Mouse (Mus musculus): Measurements from ENCODE around the gene Nudt6.

The Nudt6 gene

GRCm38 (mm10) chr3:37420072-37420471, at the start of gene Nudt6:
Gene Nudt6, minus strand, starts transcription at chr3:37420211.
- Histone ChIP-seq H3K27me3 (ENCODE audit: control insufficient read depth, insufficient read depth, low read length, poor library complexity, severe bottlenecking) (no peaks in the 10 kb centered on the region), H3K36me3 (ENCODE audit: control insufficient read depth, insufficient read depth, low read length, poor library complexity, severe bottlenecking) (no peaks in the 10 kb centered on the region)
- peak; percentile 95 for DNase-seq (ENCODE audit: low read depth, low spot score)

- no peak for DNase-seq (ENCODE audit: low read depth, low spot score)
- Histone ChIP-seq H3K27me3 (ENCODE audit: control insufficient read depth, insufficient read depth, low read length, poor library complexity, severe bottlenecking) (no peaks in the 10 kb centered on the region), H3K36me3 (ENCODE audit: control insufficient read depth, insufficient read depth, low read length, poor library complexity, severe bottlenecking) (no peaks in the 10 kb centered on the region)
Observed at GRCm38 (mm10) chr3:37469353-37469752, 49.3 kb upstream of the Nudt6 start.

- peak; percentile 23 for DNase-seq (ENCODE audit: low read depth, low spot score)
- H3K36me3 ChIP-seq (ENCODE audit: control insufficient read depth, insufficient read depth, low read length, poor library complexity, severe bottlenecking): no peaks in the 10 kb centered on the region
- H3K27me3 ChIP-seq (ENCODE audit: control insufficient read depth, insufficient read depth, low read length, poor library complexity, severe bottlenecking): no peaks in the 10 kb centered on the region
Observed at GRCm38 (mm10) chr3:37468170-37468569, 48.2 kb upstream of the Nudt6 start.

GRCm38 (mm10) chr3:37455992-37456391, 36.0 kb upstream of the Nudt6 start:
- DNase-seq (ENCODE audit: low read depth, low spot score): no peak
- no peaks in the 10 kb centered on the region for H3K27me3 ChIP-seq (ENCODE audit: control insufficient read depth, insufficient read depth, low read length, poor library complexity, severe bottlenecking)

GRCm38 (mm10) chr3:37443409-37443808, 23.4 kb upstream of the Nudt6 start:
- DNase-seq (ENCODE audit: low read depth, low spot score): no peak
- Histone ChIP-seq H3K36me3 (ENCODE audit: control insufficient read depth, insufficient read depth, low read length, poor library complexity, severe bottlenecking) (peaks cover 2% of the 10 kb centered on the region; the same call in 1 of the 2 replicates), H3K27me3 (ENCODE audit: control insufficient read depth, insufficient read depth, low read length, poor library complexity, severe bottlenecking) (no peaks in the 10 kb centered on the region)

More at GRCm38 (mm10) chr3:37455992-37456391, 36.0 kb upstream of the Nudt6 start:
- peaks cover 4% of the 10 kb centered on the region; the same call in 1 of the 2 replicates for H3K36me3 ChIP-seq (ENCODE audit: control insufficient read depth, insufficient read depth, low read length, poor library complexity, severe bottlenecking)

- Histone ChIP-seq H3K27me3 (ENCODE audit: control insufficient read depth, insufficient read depth, low read length, poor library complexity, severe bottlenecking) (no peaks in the 10 kb centered on the region), H3K36me3 (ENCODE audit: control insufficient read depth, insufficient read depth, low read length, poor library complexity, severe bottlenecking) (peaks cover 2% of the 10 kb centered on the region; the same call in 1 of the 2 replicates)
- DNase-seq (ENCODE audit: low read depth, low spot score): no peak
Observed at GRCm38 (mm10) chr3:37439770-37440169, 19.8 kb upstream of the Nudt6 start.

GRCm38 (mm10) chr3:37430359-37430758, 10.3 kb upstream of the Nudt6 start:
- H3K36me3 ChIP-seq (ENCODE audit: control insufficient read depth, insufficient read depth, low read length, poor library complexity, severe bottlenecking): peaks cover 3% of the 10 kb centered on the region; the same call in 1 of the 2 replicates
- no peak for DNase-seq (ENCODE audit: low read depth, low spot score)
- no peaks in the 10 kb centered on the region for H3K27me3 ChIP-seq (ENCODE audit: control insufficient read depth, insufficient read depth, low read length, poor library complexity, severe bottlenecking)

GRCm38 (mm10) chr3:37426069-37426468, 6.1 kb upstream of the Nudt6 start:
- no peak for DNase-seq (ENCODE audit: low read depth, low spot score)
- peaks cover 5% of the 10 kb centered on the region; the same call in 1 of the 2 replicates for H3K36me3 ChIP-seq (ENCODE audit: control insufficient read depth, insufficient read depth, low read length, poor library complexity, severe bottlenecking)
- H3K27me3 ChIP-seq (ENCODE audit: control insufficient read depth, insufficient read depth, low read length, poor library complexity, severe bottlenecking): no peaks in the 10 kb centered on the region

GRCm38 (mm10) chr3:37421179-37421578, 1.2 kb upstream of the Nudt6 start:
- peak; percentile 37 for DNase-seq (ENCODE audit: low read depth, low spot score)
- no peaks in the 10 kb centered on the region for H3K27me3 ChIP-seq (ENCODE audit: control insufficient read depth, insufficient read depth, low read length, poor library complexity, severe bottlenecking)
- H3K36me3 ChIP-seq (ENCODE audit: control insufficient read depth, insufficient read depth, low read length, poor library complexity, severe bottlenecking): peaks cover 3% of the 10 kb centered on the region; the same call in 1 of the 2 replicates

- DNase-seq (ENCODE audit: low read depth, low spot score): peak; percentile 57
- no peaks in the 10 kb centered on the region for H3K27me3 ChIP-seq (ENCODE audit: control insufficient read depth, insufficient read depth, low read length, poor library complexity, severe bottlenecking)
- H3K36me3 ChIP-seq (ENCODE audit: control insufficient read depth, insufficient read depth, low read length, poor library complexity, severe bottlenecking): 0 out of 2 replicates have a peak, but pooled peaks cover 3% of the 10 kb centered on the region
Observed at GRCm38 (mm10) chr3:37420641-37421040, 630 bp upstream of the Nudt6 start.

GRCm38 (mm10) chr3:37419458-37419991, 486 bp downstream of the Nudt6 start, which contains the start of gene Spata5:
Gene Spata5, plus strand, starts transcription at chr3:37419896.
- Histone ChIP-seq H3K27me3 (ENCODE audit: control insufficient read depth, insufficient read depth, low read length, poor library complexity, severe bottlenecking) (no peaks in the 10 kb centered on the region), H3K36me3 (ENCODE audit: control insufficient read depth, insufficient read depth, low read length, poor library complexity, severe bottlenecking) (no peaks in the 10 kb centered on the region)
- peak; percentile 100 for DNase-seq (ENCODE audit: low read depth, low spot score)

GRCm38 (mm10) chr3:37418961-37419457, 1.0 kb downstream of the Nudt6 start:
- no peaks in the 10 kb centered on the region for H3K27me3 ChIP-seq (ENCODE audit: control insufficient read depth, insufficient read depth, low read length, poor library complexity, severe bottlenecking)
- no peaks in the 10 kb centered on the region for H3K36me3 ChIP-seq (ENCODE audit: control insufficient read depth, insufficient read depth, low read length, poor library complexity, severe bottlenecking)
- no peak for DNase-seq (ENCODE audit: low read depth, low spot score)

- Histone ChIP-seq H3K27me3 (ENCODE audit: control insufficient read depth, insufficient read depth, low read length, poor library complexity, severe bottlenecking) (no peaks in the 10 kb centered on the region), H3K36me3 (ENCODE audit: control insufficient read depth, insufficient read depth, low read length, poor library complexity, severe bottlenecking) (no peaks in the 10 kb centered on the region)
- peak; percentile 5 for DNase-seq (ENCODE audit: low read depth, low spot score)
Observed at GRCm38 (mm10) chr3:37418341-37418740, 1.7 kb downstream of the Nudt6 start.

GRCm38 (mm10) chr3:37414413-37414960, 5.5 kb downstream of the Nudt6 start:
- DNase-seq (ENCODE audit: low read depth, low spot score): peak; percentile 77
- peaks cover 2% of the 10 kb centered on the region; the same call in 1 of the 2 replicates for H3K36me3 ChIP-seq (ENCODE audit: control insufficient read depth, insufficient read depth, low read length, poor library complexity, severe bottlenecking)
- H3K27me3 ChIP-seq (ENCODE audit: control insufficient read depth, insufficient read depth, low read length, poor library complexity, severe bottlenecking): no peaks in the 10 kb centered on the region

- DNase-seq (ENCODE audit: low read depth, low spot score): no peak
- peaks cover 2% of the 10 kb centered on the region; the same call in 1 of the 2 replicates for H3K36me3 ChIP-seq (ENCODE audit: control insufficient read depth, insufficient read depth, low read length, poor library complexity, severe bottlenecking)
- no peaks in the 10 kb centered on the region for H3K27me3 ChIP-seq (ENCODE audit: control insufficient read depth, insufficient read depth, low read length, poor library complexity, severe bottlenecking)
Observed at GRCm38 (mm10) chr3:37413446-37413845, 6.6 kb downstream of the Nudt6 start.
